Mouse (Mus musculus) spleen, adult 12 weeks (tissue): ENCODE data around the gene Polr2c.
A peak's percentile ranks its signal among the peaks of the same experiment; 100 is the strongest.
"Not testable (repeated sequence)": the region's sequence is repeated elsewhere in the genome, so short reads cannot be mapped to it uniquely, and the experiment has no call there.

Experiments
- DNase-seq: peaks from one replicate; pipeline ENCODE4 v3.0.0; 2022; ENCODE audit warnings: low spot score

Polr2c gene

DNA sequence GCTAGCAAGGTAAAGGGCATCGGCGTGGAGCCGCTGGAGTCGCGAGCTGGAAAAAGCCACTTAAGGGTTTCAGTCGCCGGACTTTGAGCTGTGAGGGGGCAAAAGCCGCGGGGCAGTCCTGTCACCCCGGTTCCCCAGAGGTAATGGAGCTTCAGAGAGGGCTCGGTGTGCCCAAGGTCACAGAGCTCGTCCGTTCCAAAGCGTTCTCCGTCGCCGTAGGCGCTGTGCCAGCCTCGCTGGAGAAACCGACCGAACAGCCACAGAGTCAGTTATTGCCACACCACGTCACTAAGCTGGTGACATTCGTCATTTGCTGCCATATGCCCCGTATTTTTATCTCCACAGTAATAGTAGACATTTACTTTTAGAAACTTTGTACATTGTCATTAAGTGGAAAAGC lies 18.6 kb upstream of the Polr2c start:
- no peak for DNase-seq

GRCm38 (mm10) chr8:94841183-94841582 lies 16.1 kb upstream of the Polr2c start:
- no peak for DNase-seq

- DNase-seq = no peak
Measured at GRCm38 (mm10) chr8:94850049-94850448, 7.2 kb upstream of the Polr2c start.

DNA sequence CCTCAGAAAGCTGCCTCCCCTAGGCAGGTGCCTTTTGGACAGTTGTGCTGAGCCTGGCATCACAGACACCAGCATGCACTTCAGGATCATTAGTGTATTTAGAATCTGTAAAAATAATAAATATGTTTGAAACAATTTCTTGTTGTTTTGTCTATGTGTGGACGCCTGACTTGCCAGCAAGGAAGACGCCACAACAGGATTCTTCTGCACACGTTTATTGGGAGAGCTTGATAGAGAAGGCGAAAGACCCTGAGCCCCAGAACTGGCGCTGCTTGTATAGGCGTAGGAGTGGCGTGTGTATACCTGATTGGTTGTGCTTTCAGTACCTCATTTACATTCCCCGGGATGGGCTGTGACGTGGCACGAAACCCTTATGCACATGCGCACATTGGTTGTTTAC lies 2.5 kb upstream of the Polr2c start:
- DNase-seq = not testable (repeated sequence)

- no peak for DNase-seq
Measured at GRCm38 (mm10) chr8:94857011-94857345, 272 bp upstream of the Polr2c start.

DNA sequence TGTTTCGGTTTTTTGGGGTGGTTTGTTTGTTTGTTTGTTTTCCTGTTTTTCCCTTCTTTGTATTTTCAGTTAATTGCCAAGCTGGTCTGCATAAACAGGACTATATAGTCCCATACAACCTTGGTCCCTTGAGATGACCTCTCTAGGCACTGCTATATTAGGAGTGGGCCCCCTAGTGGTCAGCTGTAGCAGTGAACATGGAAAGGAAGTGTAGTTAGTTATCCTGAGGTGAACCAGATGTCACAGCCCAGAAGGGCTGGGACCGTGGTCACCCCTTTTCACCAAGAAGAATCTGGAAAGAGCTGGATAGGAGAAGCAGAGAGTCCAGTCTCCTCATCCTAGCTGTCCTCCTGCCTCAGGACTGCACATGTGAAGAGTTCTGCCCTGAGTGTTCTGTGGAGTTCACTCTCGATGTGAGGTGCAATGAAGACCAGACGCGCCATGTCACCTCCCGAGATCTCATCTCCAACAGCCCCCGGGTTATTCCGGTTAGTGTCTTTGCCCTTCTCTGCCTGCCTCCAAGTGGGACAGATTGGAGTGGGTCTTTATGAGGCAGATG lies 4.2 kb downstream of the Polr2c start:
- peak; percentile 69 for DNase-seq

DNA sequence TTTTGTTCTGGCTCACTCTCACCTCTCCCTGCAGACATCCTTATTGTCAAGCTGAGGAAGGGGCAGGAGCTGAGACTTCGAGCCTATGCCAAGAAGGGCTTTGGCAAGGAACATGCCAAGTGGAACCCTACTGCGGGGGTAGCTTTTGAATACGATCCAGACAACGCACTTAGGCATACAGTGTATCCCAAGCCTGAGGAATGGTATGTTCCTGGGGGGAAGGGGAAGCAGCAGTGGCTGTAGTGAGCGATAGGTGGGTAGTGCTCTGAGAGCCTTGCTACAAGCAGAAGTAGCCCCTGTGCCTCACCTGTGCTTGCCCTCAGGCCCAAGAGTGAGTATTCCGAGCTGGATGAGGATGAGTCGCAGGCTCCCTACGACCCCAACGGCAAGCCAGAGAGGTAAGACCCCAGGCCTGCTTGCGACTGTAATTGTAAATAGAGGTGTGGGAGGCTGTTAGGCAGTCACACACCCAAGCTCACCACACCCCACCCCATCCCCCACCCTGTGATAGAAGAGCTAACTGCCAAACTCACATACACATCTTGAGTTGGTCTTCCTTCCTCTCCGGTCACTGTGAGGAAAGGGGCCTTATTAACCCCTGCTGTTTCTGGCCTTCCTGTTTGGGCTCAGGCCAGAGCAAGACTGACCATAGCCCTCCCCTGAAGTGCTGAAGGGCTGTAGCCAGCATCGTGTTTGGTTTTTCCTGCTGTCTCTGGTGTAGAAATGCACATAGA lies 5.4 kb downstream of the Polr2c start:
- no peak for DNase-seq

GRCm38 (mm10) chr8:94863897-94864673 lies 6.8 kb downstream of the Polr2c start:
- DNase-seq = no peak

DNA sequence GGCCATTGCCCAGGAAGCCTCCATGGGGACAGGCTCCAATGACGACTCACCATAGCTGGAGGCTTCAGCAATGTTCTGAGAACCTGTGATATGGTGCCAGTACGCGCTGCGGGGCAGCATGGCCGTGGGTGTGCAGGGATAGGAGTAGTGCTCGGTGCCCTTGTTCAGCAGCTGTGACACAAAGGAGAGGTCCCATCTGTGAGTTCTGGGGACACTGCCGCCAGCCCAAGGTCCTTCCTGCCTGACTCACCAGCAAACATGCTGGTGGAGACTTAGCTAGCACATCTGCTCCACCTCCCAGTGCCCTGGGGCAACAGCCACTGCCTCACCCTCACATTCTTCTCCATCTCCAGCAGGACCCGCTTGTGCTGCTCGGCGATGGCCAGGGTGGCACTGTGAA lies 8.0 kb downstream of the Polr2c start:
- no peak for DNase-seq

GRCm38 (mm10) chr8:94866921-94867320 lies 9.7 kb downstream of the Polr2c start:
- no peak for DNase-seq

DNA sequence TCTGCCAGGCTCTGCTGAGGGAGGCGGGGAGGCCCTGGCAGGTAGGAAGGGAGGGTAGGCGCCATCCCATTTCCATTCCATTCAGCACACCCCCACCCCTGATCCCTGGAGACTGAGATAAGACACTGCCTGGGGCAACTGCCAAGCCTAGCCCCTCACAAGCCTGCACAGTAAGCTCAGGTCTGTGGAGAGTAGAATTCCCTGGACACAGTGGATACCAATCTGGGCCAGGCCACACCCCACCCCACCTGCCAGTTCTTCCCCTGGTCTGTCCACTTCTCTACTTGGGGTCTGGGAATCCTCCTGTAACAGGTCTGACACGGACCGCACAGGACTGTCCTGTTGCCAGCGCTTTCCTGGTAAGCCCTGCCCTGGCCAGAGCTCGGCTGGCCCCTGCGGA lies 11.9 kb downstream of the Polr2c start:
- no peak for DNase-seq

- no peak for DNase-seq
Measured at GRCm38 (mm10) chr8:94870003-94870402, 12.8 kb downstream of the Polr2c start.

- DNase-seq = no peak
Measured at GRCm38 (mm10) chr8:94870474-94871107, 13.3 kb downstream of the Polr2c start.

GRCm38 (mm10) chr8:94871108-94871894 lies 14.1 kb downstream of the Polr2c start:
- no peak for DNase-seq

DNA sequence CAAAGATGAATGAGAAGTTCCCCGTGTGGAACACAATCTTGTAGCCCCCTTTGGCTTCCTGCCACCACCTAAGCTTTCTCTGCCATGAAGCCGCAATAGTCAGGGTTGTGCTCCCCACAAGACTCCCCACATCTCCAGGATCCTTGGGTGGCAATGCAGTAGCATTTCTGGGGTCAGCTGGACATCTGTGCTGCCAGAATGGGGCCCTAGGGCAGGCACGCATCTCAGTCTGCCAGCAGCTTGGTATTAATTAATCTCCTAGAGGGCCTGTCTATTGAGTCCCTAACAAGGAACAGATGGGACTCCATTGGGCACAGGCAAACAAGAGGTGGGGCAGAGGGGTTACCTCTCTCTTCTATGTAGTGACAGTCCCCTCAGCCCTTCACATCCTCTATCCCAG lies 14.9 kb downstream of the Polr2c start:
- DNase-seq = no peak

DNA sequence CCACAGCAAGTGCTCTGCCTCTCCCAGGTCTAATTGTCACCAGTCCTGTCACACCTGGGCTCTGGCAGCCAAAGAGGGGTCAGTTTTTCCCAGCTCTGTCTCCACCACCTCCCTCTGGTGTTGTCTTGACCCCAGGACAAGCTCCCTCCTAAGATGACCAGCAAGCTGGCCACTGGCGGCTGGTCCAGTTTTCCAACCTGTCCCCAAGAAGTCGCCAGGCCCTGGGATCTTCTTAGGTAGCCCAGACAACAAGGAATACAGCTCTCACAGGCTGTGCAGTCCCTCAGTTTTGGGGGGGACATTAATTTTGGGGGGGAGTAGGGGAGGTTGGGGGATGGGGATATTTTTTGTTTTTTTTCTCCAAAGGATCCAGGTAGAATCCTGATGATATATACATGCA lies 15.3 kb downstream of the Polr2c start:
- no peak for DNase-seq

DNA sequence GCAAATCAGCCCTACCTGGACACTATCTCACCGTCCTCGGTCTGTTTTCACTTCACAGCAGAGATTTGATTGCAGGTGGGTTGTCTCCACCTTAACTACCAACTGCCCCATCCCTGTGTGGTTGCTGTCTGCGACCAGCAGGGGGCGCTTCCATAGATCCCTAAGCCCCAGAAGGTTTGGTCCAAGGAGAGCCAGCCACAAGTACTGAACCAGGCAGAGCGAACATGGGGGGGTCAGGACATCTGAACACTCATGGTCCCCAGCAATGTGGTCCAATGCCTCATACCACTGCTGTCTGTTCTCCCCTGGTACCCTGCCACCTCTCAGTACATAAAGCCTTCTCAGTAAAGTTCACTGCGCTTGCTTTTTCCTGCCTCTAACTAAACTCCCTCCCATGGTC lies 17.1 kb downstream of the Polr2c start:
- DNase-seq = peak; percentile 69

- DNase-seq = no peak
Measured at GRCm38 (mm10) chr8:94875096-94875870, 18.0 kb downstream of the Polr2c start.

DNA sequence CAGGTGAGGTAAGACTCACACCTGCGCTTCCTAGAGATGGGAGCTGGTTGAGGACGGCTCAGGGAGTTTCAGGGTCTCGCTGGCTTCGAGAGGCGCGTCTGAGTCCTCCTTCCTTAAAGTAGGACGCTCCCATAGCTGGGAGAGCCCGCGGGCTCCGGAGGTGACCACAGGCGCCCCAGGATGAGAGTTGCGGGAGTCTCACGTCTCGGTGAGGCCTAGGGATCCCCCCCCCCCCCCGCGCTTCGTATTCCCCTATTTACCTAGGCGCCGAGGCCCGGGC lies 18.6 kb downstream of the Polr2c start:
- DNase-seq = no peak

DNA sequence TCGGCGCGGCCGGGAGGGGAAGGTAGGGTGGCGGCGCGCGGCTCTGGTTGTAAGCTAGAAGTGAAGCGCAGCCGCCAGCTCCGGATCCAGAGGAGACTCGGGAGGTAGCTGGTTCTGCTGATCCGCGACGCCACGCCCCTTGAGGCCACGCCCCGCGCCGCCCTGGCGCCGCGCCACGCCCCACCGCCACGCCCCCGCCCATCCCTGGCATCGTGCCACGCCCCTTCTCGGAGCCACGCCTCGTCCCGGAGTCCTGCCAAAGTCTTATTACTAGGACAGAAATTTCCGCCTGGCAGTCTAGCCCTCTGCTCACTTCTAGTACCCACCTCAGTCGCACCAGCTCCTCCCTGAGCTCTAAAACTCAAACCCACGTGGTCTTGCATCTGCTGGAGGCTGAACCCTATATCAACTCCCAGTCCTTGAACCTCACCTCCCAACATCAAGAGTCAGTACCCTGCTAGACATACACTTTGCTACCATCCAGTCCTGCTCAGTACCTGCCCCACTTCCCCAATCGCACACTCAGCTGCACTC lies 19.0 kb downstream of the Polr2c start, which contains the start of gene Dok4:
Gene Dok4 (minus strand): TSS at position 134 of the 534 bp plus-strand sequence.
- peak; percentile 84 for DNase-seq

DNA sequence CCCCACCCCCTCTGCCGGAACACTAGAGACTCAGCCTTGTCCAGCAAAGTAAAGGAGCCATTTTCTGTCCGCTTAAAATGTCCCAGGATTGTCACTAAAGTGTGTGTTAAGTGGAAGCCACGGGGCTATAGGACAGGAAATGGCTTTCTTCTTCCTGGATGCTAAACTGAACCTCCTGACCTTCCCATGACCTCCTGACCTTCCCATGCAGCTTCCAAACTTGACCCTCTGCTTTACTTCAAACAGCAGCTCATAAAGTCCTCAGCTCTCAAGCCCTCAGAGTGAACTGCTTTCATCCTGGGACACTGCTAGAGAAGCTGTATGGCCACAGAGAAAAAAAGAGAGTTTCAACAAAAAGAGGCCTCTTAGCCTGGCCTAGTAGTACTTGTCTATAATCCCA lies 19.6 kb downstream of the Polr2c start:
- no peak for DNase-seq
